Mouse (Mus musculus) cerebellum, adult 18-20 months (tissue): ENCODE results near the gene Sh3rf1.

Source experiments
- DNase-seq, 2 experiments: peaks; one replicate each; pipeline ENCODE4 v3.0.0; 2021

Sh3rf1 gene

DNA sequence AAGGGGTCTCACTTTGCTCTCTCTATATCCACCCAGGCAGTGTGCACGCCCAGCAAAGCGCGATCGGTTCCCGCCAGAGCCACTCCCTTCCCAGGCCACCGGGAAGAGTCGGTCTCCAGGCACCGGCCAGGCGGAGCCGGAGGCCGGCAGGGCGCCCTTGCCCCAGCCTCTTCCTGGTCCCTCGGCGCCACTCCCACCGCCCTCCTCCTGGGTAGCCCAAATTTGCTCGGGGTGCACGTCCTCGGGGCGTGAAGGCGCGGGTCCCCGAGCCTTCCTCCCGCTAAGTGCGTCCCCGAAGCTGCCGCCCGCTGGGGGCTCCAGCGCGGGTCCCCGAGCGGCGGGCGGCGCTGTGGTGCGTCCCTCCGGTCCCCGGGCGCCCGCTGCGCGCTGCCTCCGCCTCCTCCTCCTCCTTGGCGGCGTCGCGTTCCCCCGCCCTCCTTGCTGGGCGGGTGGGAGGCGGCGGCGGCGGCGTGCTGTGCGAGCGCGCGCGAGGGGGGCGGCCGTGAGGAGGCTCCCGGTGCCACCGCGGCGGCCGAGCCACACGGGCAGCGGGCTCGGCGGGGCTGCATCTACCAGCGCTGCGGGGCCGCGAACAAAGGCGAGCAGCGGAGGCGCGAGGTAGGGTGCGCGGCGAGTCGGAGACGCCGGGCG is at the start of gene Sh3rf1:
TSS of gene Sh3rf1 (plus strand) at position 144 of the 651 bp plus-strand sequence.
- peak; percentile 23 to 53 for DNase-seq

- no peak for DNase-seq
These were observed 49.7 kb upstream of the Sh3rf1 start for GRCm38 (mm10) chr8:61173921-61174492.

GRCm38 (mm10) chr8:61175876-61176275 is 47.8 kb upstream of the Sh3rf1 start:
- no peak for DNase-seq

DNA sequence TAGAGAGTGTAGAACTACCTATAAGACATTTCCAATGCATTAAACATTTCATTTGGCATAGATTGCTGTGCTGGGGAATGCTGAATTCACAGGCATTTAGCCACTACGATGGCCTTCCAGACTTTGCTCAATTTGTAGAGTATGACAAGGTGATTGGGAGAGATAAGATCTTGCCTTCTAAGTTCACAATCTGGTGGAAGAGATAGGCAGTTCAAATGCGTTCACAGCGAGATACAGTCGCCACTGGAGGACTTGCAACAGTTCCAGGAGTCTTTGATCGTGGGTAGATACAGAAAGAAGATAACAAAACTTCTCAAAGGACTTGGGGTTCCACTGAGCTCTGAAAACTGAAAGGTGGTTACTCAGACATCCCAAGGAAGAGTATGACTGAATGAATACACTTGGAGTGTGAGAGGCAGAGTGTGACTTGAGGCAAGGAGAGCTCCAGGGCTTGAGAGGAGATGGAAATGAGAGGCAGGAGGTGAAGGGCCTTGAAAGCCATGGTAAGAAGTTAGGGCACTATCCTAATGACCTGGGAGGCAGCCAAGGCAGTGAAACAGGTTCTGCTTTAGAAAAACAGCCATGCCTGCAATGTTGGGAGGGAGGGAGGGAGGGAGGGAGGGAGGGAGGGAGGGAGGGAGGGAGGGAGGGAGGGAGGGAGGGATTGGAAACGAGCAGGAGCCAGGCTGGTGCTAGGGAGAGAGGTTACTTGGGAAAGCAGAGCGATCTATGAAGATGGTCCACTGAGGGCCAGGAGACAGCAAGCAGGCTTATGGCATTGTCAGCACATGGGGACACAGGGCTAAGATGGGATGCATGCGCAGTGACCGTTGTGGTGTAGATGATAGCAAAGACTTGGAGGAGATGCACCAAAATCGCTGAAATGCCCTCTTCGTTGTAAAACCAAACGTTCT is 45.7 kb upstream of the Sh3rf1 start:
- DNase-seq = no peak

DNA sequence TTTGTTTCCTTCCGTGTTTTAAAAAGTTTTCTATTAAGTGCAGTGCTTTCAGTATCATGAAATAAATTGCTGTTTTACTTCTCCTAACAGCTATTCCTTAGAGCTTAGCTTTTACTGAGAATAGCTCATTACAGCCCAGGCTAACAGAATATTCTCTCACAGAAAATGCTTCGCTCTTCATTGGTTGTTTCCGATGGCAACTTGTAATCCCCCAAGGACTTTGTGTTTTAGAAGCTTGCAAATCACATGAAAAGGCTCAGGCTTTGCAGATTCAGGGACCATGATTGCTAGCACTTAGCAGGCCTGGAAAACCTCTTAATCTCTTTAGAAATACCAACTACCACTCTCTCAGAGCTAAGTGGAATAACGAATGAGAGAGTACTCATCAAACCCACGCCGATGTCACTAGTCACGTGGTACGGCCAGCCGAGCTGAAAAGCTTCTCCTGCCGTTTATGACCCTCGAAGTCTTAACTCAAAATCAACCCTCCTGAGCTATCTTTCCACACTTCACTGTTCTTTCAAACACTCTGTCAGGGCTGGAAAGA is 45.0 kb upstream of the Sh3rf1 start:
- DNase-seq = no peak

- DNase-seq = no peak
These were observed 42.1 kb upstream of the Sh3rf1 start for GRCm38 (mm10) chr8:61181592-61181991.

DNA sequence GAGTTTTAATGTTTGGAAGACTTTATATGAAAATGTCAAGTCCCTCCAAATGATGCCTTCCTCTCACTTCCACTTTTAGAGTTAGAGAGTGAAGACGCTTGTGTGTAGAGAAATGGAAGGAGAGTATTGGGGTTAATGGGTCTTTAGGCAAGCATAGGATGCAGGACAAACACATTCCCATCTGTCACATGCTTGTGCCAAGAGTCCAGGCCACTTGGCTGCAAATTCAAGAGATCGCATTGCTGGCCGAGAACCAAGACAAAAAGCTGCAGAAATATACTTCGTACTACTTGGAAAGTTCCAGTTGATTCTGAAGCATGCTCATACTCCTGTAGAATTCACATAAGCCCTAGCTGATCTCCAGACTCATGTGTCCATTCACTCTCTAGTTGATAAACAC is 41.7 kb upstream of the Sh3rf1 start:
- peak; percentile 26 to 39 for DNase-seq

GRCm38 (mm10) chr8:61185274-61186198 is 38.1 kb upstream of the Sh3rf1 start:
- DNase-seq = no peak

GRCm38 (mm10) chr8:61194306-61194925 is 29.3 kb upstream of the Sh3rf1 start:
- no peak for DNase-seq

DNA sequence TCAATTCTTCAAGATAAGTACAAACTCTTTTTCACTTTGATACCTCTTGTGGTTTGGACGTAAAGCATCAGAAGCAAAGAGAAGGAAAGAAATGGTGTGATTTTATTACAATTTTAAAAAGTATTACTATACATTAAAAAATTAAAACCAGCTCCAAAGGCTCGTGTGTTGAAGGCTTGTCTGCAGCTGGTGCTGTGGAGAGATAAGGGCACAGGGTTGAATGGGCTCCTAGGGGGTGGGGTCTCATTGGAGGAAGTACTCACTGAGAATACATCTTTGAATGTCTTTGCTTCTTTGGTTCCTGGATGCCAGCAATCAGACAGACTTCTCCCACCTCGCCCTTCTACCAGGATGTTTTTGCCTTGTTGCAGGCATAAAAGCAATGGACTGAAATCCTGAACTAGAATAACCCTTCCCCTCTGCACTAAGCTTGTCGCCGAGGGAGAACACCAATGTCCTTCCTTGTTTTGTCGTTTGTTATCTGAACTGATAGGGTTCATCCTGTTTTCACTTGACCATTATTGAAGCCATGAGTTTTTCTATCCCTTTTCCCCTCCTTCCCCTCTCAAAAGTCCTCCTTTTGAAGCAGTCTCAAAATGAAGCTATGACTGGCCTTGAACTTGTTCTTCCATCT is 23.3 kb upstream of the Sh3rf1 start:
- no peak for DNase-seq

- DNase-seq = no peak
These were observed 20.4 kb upstream of the Sh3rf1 start for GRCm38 (mm10) chr8:61203035-61203826.

GRCm38 (mm10) chr8:61206876-61207275 is 16.8 kb upstream of the Sh3rf1 start:
- no peak for DNase-seq

DNA sequence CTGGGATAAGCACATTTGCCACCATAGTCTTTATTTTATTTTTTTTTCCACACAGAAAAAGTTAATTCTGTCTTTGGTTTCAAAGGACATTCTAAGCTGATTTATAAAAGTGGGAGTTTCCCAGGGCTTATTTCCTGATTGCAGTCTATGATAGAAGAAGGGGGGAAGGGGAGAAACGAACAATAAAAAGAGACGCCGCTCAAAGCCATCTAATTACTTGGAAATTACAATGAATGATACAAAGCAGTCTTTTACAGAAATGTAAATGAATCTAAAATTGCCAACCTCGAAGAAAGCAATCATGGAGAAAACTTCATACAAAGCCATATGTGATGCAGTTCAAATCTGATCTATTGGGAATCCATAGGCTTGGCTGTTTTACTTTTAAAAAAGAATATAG is 16.0 kb upstream of the Sh3rf1 start:
- no peak for DNase-seq

DNA sequence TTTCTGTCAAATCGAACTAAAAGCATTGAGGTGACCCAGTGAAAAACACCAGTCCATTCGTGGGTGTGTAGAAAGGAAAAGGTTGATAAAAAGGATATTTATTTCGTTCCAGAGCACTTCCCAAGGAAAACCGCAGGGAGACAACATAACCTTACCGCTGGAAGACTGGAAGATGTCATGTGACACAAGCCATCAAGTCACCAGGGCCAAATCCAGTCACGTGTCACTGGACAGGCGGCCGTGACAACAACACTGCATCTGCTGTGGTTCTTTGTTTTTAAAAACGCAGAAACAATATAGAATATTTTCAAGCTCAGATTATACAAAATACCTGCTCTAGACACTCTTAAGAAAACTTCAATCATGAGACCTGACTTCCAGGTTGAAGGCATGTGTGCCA is 15.0 kb upstream of the Sh3rf1 start:
- no peak for DNase-seq

GRCm38 (mm10) chr8:61210836-61211235 is 12.8 kb upstream of the Sh3rf1 start:
- DNase-seq = no peak

DNA sequence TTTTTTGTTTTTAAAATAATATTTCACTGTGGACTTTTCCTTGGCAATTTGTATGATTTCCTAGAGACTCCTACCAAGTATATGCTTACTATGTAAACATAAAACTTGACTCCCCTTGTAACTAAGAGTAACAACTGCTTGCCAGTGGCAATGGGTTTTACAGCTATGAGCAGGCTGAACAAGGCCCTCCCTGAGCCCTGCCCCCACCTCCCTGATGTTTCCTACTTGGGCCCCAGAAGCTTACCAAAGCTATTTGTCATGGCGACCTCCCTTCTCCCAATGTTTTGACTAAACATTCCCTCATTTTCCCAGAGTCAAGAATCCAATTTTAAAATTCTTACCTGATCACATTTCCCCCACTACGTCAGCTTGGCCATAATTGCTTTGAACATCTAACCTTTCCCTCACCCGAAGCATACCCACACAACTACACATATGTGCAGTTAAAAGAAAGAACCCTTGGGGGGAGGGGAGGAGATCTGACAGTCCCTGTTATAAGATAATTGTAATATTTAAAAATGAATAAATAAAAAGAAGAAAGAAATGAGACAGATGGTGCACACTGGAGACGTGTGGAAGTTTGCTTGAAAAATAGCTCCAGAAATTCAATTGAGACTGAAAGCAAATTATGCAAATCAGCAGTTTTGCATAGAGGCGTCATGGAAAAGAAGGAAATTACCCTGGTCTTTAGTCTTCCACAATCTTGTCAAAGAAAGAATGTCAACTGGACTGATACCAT is 8.4 kb upstream of the Sh3rf1 start:
- DNase-seq = no peak

GRCm38 (mm10) chr8:61217017-61217416 is 6.7 kb upstream of the Sh3rf1 start:
- DNase-seq = no peak

GRCm38 (mm10) chr8:61217426-61217825 is 6.2 kb upstream of the Sh3rf1 start:
- no peak for DNase-seq

DNA sequence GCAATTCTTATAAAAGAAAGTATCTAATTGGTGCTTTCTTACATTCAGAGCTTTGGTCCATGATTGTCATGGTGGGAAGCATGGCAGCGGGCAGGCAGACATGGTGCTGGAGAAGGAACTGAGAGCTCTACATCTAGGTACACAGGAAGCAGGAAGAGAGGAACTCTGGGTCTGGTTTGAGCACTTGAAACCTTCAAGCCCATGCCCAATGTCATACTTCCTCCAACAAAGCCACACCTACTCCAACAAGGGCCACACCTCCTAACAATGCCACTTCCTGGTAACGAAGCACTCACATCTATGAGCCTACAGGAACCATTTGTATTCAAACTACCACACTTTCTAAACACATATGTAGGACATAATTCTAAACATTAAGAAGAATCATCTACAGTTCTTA is 5.2 kb upstream of the Sh3rf1 start:
- no peak for DNase-seq

GRCm38 (mm10) chr8:61223283-61223682 is 389 bp upstream of the Sh3rf1 start:
- no peak for DNase-seq
